Mouse (Mus musculus) limb, embryonic 14.5 days (tissue): ENCODE data around the gene B4galt2. TPM values are rescaled to one million over a fixed set of nuclear protein-coding genes. Genes with fewer than 3 reads are reported as not detected.
A peak's percentile ranks its signal among the peaks of the same experiment; 100 is the strongest.

Experiments
- ATAC-seq: fragments of 200-750 bp; cut with Nextera tagmentation; 2 replicates; pipeline ENCODE4 v1.8.0; 2017; ENCODE audit warnings: low read depth, moderate number of reproducible peaks, moderate TSS enrichment; ENCODE audit not compliant: low FRiP score
- DNase-seq: peaks from one replicate; pipeline ENCODE4 v3.0.0-alpha.2; 2015; ENCODE audit warnings: low spot score
- H3K27ac ChIP-seq: fragments of 300-500 bp; sonication (generic); replicated peaks from 2 replicates; pipeline ENCODE4 v1.5.1; 2014; ENCODE audit warnings: low read depth, mild to moderate bottlenecking, low read length, moderate library complexity, mixed read lengths
- H3K27me3 ChIP-seq: fragments of 300-500 bp; sonication (generic); 2 replicates; pipeline ENCODE4 v1.6.1; 2014; ENCODE audit warnings: low read length, mixed read lengths; ENCODE audit not compliant: control insufficient read depth, insufficient read depth
- H3K36me3 ChIP-seq: fragments of 300-500 bp; sonication (generic); 2 replicates; pipeline ENCODE4 v1.6.1; 2014; ENCODE audit warnings: mild to moderate bottlenecking, low read length, moderate library complexity, mixed read lengths; ENCODE audit not compliant: control insufficient read depth, insufficient read depth
- H3K4me1 ChIP-seq: fragments of 300-500 bp; sonication (generic); 2 replicates; pipeline ENCODE4 v1.6.1; 2014; ENCODE audit warnings: antibody characterized with exemption, low read length, mixed read lengths; ENCODE audit not compliant: control insufficient read depth, insufficient read depth
- H3K4me2 ChIP-seq: fragments of 300-500 bp; sonication (generic); replicated peaks from 2 replicates; pipeline ENCODE4 v1.6.1; 2014; ENCODE audit warnings: low read depth, mild to moderate bottlenecking, low read length, moderate library complexity; ENCODE audit not compliant: severe bottlenecking
- H3K4me3 ChIP-seq: fragments of 300-500 bp; sonication (generic); replicated peaks from 2 replicates; pipeline ENCODE4 v1.5.1; 2014; ENCODE audit warnings: low read length
- H3K9ac ChIP-seq: fragments of 300-500 bp; sonication (generic); 2 replicates; pipeline ENCODE4 v1.6.1; 2014; ENCODE audit warnings: mild to moderate bottlenecking, low read depth, low read length, moderate library complexity; ENCODE audit not compliant: severe bottlenecking
- H3K9me3 ChIP-seq: fragments of 300-500 bp; sonication (generic); 2 replicates; pipeline ENCODE4 v1.6.1; 2016; ENCODE audit warnings: low read length; ENCODE audit not compliant: control insufficient read depth
- POLR2A ChIP-seq: fragments of 200-500 bp; IDR thresholded peaks from 2 replicates; pipeline ENCODE4 v1.8.0; 2012; ENCODE audit warnings: inconsistent platforms, mild to moderate bottlenecking, moderate library complexity, borderline replicate concordance; ENCODE audit not compliant: insufficient read depth, insufficient read length; ENCODE audit errors: extremely low read depth
- WGBS: fragments of 180-500 bp; shearing (Covaris S2); extraction: QIAGEN DNeasy Blood & Tissue Kit; methylation state at CpG from one replicate; pipeline ENCODE4 v1.1.7; 2014; 5-methylcytosine and 5-hydroxymethylcytosine counted together
- polyA plus RNA-seq, 2 experiments: library from polyadenylated mRNA; depleted of rRNA in 1 of 2; stranded (reverse) in 1 of 2; unstranded in 1 of 2; fragments of >200 nt; fragmentation: Nextera tagmentation in 1 of 2; extraction: Ambion mirVana in 1 of 2; gene quantifications; 2 replicates each; pipeline versions ENCODE4 v1.2.1 to v1.2.3; 2012 to 2014

The B4galt2 gene
- polyA plus RNA-seq, 2 experiments = 43.4 to 95.4 TPM

DNA sequence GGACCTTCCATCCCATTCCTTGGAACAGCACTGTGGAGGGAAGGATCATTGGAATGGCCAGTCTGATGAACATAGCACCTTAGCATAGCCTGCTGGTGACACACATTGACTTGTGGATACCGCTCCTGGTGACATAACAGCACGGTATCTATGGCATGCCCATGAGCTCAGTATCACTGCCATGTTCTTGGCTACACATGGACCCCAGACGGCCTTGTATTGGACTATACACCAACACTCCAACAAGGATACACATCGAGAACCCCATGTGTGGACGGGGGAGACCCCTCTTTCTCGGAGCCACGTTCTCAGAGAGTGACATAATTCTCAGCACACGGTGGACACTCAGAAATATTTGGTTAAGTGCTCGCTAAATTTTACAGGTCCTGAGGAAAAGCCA is 52.5 kb downstream of the B4galt2 start:
- H3K9me3 ChIP-seq = no peaks in the 10 kb centered on the region
- H3K27ac ChIP-seq = no peak overlapping the region
- no peak overlapping the region for H3K4me2 ChIP-seq
- H3K4me1 ChIP-seq = peaks cover 7% of the 10 kb centered on the region; the same call in 1 of the 2 replicates
- H3K4me3 ChIP-seq = no peak overlapping the region
- no peak for TF ChIP-seq POLR2A
- DNase-seq = no peak
- H3K36me3 ChIP-seq = no peaks in the 10 kb centered on the region
- H3K9ac ChIP-seq = no peak overlapping the region
- no peaks in the 10 kb centered on the region for H3K27me3 ChIP-seq
- ATAC-seq = no peak
- 92% methylated on average over 9 of the region's 9 CpGs for WGBS

DNA sequence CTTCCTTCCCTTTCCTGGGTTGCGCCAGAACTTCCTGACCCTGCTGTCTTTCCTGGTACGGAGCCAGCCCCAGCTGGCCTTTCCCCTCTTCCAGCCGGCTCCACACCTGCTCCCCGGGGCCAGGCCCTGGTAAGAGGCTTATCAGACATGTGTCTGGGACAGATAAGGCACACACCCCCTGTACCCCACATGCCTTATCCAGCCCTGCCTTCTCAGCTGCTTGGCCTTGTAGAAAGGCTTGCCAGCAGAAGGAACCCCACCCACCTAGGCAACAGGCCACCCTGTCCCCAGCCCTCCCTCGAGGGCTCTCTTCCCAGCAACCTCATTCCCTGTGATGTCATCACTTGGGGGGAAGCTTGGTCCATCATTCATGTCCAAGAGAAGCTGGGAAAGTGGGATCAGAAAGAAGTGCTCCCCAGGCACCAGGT is 53.1 kb downstream of the B4galt2 start:
- Histone ChIP-seq H3K4me2 (no peak overlapping the region), H3K27me3 (no peaks in the 10 kb centered on the region), H3K4me1 (peaks cover 7% of the 10 kb centered on the region; the same call in 1 of the 2 replicates), H3K9ac (no peak overlapping the region), H3K36me3 (no peaks in the 10 kb centered on the region), H3K9me3 (no peaks in the 10 kb centered on the region), H3K4me3 (no peak overlapping the region), H3K27ac (no peak overlapping the region)
- 0 out of 2 replicates have a peak, but pooled peaks have one; percentile 5 for ATAC-seq
- peak; percentile 23 for DNase-seq
- 15% methylated on average over 5 of the region's 5 CpGs for WGBS
- no peak for TF ChIP-seq POLR2A

DNA sequence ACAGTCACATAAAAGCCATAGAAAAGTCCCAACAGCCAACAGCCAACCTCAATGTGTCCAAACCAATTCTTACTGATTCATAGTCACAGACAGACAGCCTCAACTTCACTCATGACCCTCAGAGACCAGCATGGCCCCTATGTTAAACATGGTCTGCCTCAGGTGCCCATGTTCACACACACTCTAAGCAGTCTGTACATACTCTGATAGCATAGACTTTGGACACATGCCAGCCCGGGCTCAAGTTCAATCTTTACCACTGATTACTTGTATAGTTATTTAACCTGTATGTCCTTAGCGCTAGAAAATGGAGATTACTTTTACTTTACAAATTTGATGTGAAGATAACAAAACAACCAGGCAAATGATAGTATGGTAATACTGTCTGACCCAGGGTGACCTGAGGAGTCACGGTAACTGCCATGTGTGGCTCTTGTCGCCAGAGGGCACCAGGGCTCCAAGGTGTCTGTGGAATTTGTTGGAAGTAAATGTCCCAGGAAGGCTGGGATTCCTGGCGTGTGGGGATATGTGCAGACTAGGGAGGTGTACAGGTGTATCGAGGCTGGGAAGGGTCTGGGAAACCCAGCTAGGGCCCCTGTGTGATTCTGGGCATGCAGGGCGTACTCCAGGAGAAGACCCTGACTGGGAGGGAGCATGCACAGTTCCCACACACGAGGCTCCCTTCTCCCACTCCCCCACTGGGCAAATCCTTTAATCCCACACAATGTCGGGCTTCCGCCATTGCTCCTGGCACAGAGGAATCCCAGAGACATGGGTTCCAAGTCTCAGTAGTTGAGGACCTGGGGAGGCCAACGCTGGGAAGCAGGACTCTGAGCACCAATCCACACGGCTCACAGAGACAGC is 53.8 kb downstream of the B4galt2 start:
- H3K4me3 ChIP-seq = no peak overlapping the region
- H3K36me3 ChIP-seq = no peaks in the 10 kb centered on the region
- no peak overlapping the region for H3K9ac ChIP-seq
- DNase-seq = peak; percentile 50
- H3K27me3 ChIP-seq = no peaks in the 10 kb centered on the region
- ATAC-seq = peak; percentile 31
- H3K4me1 ChIP-seq = peaks cover 3% of the 10 kb centered on the region; the same call in 1 of the 2 replicates
- H3K4me2 ChIP-seq = no peak overlapping the region
- no peak for TF ChIP-seq POLR2A
- 8% methylated on average over 12 of the region's 12 CpGs for WGBS
- H3K27ac ChIP-seq = no peak overlapping the region
- H3K9me3 ChIP-seq = no peaks in the 10 kb centered on the region

DNA sequence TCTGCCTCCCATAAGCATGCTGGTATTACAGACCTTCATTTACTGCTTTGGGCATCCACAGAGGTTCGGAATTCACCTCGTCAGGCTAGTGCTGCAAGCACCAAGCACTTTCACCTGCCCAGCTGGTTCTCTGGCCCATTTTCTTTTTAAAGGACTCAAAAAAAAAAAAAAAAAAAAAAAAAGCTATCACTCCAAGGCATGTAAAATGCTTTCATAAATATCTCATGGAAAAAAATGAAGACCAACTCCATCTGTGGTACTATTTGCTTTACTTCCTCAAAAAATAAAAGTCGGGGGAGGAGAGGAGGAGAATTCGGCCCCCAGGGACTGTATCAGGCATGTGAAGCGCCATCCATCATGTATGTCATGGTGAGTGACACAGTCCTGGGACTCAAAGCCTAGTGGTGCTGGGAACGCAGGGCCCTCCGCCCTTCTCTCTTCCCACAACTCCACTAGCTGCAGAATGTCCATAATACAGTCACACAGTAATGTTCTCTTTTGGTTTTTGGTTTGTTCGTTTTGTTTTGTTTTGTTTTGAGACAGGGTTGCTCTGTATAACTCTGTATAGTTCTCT is 54.6 kb downstream of the B4galt2 start:
- no peak for TF ChIP-seq POLR2A
- Histone ChIP-seq H3K4me2 (no peak overlapping the region), H3K9me3 (no peaks in the 10 kb centered on the region), H3K4me1 (no peaks in the 10 kb centered on the region), H3K27ac (no peak overlapping the region), H3K27me3 (no peaks in the 10 kb centered on the region), H3K9ac (no peak overlapping the region), H3K36me3 (no peaks in the 10 kb centered on the region), H3K4me3 (no peak overlapping the region)
- 70% methylated on average over 8 of the region's 8 CpGs for WGBS
- DNase-seq (no peak), ATAC-seq (no peak)

Other genes starting within 250 kb of the B4galt2 start
- 51.7 and 57.5 TPM in 2 replicates for gene Dmap1, start 201.2 kb downstream of the B4galt2 start, polyA plus RNA-seq (2012; rRNA removed)
- 66.8 and 72.4 TPM in 2 replicates for gene Dmap1, start 201.2 kb downstream of the B4galt2 start, polyA plus RNA-seq (2014; fragmentation: Nextera tagmentation; extraction: Ambion mirVana)
- gene Gm12845, start 159.1 kb downstream of the B4galt2 start, polyA plus RNA-seq (2012; rRNA removed) = not detected in 2 replicates
- gene Gm12845, start 159.1 kb downstream of the B4galt2 start, polyA plus RNA-seq (2014; fragmentation: Nextera tagmentation; extraction: Ambion mirVana) = not detected in 2 replicates
- not detected in 2 replicates for gene Klf17, start 117.8 kb downstream of the B4galt2 start, polyA plus RNA-seq (2012; rRNA removed)
- not detected in 2 replicates for gene Klf17, start 117.8 kb downstream of the B4galt2 start, polyA plus RNA-seq (2014; fragmentation: Nextera tagmentation; extraction: Ambion mirVana)
- gene Slc6a9, start 49.0 kb downstream of the B4galt2 start, polyA plus RNA-seq (2012; rRNA removed) = 30.1 and 46.7 TPM in 2 replicates
- gene Slc6a9, start 49.0 kb downstream of the B4galt2 start, polyA plus RNA-seq (2014; fragmentation: Nextera tagmentation; extraction: Ambion mirVana) = 9.7 and 12.2 TPM in 2 replicates
- 15.1 and 19.9 TPM in 2 replicates for gene Ccdc24, start 10.9 kb downstream of the B4galt2 start, polyA plus RNA-seq (2012; rRNA removed)
- gene Ccdc24, start 10.9 kb downstream of the B4galt2 start, polyA plus RNA-seq (2014; fragmentation: Nextera tagmentation; extraction: Ambion mirVana) = 1.6 and 1.8 TPM in 2 replicates
- 262 and 310 TPM in 2 replicates for gene Atp6v0b, start 3.8 kb upstream of the B4galt2 start, polyA plus RNA-seq (2012; rRNA removed)
- 216 and 224 TPM in 2 replicates for gene Atp6v0b, start 3.8 kb upstream of the B4galt2 start, polyA plus RNA-seq (2014; fragmentation: Nextera tagmentation; extraction: Ambion mirVana)
- gene Dph2, start 8.5 kb upstream of the B4galt2 start, polyA plus RNA-seq (2012; rRNA removed) = 18.4 and 23.2 TPM in 2 replicates
- gene Dph2, start 8.5 kb upstream of the B4galt2 start, polyA plus RNA-seq (2014; fragmentation: Nextera tagmentation; extraction: Ambion mirVana) = 17.0 and 18.7 TPM in 2 replicates
- gene Ipo13, start 31.5 kb upstream of the B4galt2 start, polyA plus RNA-seq (2012; rRNA removed) = 63.4 and 75.9 TPM in 2 replicates
- 38.8 and 40.4 TPM in 2 replicates for gene Ipo13, start 31.5 kb upstream of the B4galt2 start, polyA plus RNA-seq (2014; fragmentation: Nextera tagmentation; extraction: Ambion mirVana)
- gene Artn, start 46.3 kb upstream of the B4galt2 start, polyA plus RNA-seq (2012; rRNA removed) = 4.1 and 5.7 TPM in 2 replicates
- 5.5 and 7.6 TPM in 2 replicates for gene Artn, start 46.3 kb upstream of the B4galt2 start, polyA plus RNA-seq (2014; fragmentation: Nextera tagmentation; extraction: Ambion mirVana)